Mouse (Mus musculus) gastrocnemius, postnatal 10 days (tissue): Measurements from ENCODE around the gene Cdc27. TPM values are rescaled to one million over a fixed set of nuclear protein-coding genes. Genes with fewer than 3 reads are reported as not detected.
A peak's percentile ranks its signal among the peaks of the same experiment; 100 is the strongest.

Experiments
- DNase-seq: peaks from one replicate; pipeline ENCODE4 v3.0.0; 2021; ENCODE audit warnings: mixed read lengths
- total RNA-seq, 2 experiments: library from RNA; stranded (reverse); gene quantifications; 2 replicates each; pipeline ENCODE4 v1.2.3; 2021

Cdc27 gene
- total RNA-seq, 2 experiments from 2014 or later: 30.4 to 37.5 TPM

DNA sequence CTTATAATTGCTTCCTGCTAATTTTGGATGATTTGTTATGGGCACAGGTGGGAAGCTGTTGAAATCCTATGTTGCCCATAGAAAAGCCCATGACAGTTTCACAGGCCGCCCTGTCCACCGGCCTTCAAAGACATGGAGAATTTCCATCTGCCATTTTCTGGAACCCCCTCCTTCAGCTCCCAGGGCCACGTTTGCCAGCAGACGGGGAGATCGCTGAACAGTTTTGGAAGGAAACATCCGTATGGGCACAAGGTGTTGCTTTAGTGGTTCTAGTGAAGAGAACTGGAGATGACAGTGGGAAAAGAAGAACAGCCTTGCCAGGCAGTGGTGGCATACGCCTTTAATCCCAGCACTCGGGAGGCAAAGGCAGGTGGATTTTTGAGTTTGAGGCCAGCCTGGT lies 68.4 kb downstream of the Cdc27 start:
- no peak for DNase-seq

DNA sequence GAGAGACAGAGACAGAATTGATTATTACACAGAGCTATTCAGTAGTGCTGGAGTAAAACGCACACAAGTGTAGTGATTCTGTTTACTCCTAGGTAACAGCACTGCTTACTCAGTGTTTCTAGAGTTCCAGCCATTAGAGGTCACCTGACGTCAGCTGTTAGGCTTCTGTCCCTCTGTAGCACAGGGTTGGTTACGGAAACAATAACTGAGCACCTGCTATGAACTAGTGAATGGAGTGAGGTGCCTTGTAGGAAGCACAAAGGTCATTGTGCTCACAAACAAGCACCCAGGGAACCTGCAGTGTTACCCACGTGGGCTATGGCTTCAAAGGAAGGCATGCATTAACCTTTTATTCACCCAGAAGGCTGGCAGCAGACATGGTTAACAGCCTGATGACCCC lies 70.9 kb downstream of the Cdc27 start:
- no peak for DNase-seq

DNA sequence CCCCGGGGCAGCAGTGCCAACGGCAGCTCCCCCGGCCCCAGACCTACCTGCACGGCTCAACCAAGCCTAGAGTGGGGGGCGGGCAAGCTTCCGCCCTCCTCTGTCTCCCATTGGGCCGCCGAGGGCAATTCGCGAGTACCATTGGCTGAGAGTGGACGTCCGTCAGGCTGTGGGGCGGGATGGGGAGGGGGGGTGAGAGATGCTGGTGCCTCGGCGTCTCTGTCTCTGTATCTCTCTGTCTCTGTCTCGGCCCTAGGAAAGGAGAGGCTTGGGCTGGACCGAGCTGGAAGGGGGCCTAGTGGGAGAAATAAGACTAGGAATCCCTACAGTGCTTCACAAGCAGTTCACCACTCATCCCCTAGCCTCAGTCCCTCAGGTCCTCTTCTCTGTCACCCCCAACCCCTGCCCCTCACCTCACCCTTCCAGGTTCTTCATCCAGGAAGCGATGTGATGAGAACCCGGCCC lies 81.0 kb downstream of the Cdc27 start:
- peak; percentile 88 for DNase-seq

- peak; percentile 48 for DNase-seq
Measured at GRCm38 (mm10) chr11:104468751-104469268, 81.6 kb downstream of the Cdc27 start, which contains the start of gene Kansl1. Gene Kansl1 (minus strand): TSS chr11:104468861.

DNA sequence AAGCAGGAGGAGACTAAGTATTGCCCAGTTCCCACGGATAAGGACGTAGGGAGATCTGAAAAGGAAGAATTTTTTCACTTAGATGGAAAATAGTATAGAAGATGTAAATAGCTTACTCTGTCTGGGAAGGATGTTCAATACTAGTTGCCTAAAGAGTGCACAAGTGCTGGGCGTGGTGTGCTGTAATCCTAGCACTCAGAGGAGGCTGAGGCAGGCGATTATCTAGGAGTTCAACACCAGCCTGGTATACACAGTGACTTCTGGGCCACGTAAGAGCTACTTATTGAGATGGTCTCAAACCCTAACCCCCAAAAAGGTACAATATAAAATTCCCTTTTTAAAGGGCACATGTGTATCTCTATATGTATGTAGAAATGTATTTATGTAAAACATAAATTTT lies 82.7 kb downstream of the Cdc27 start:
- DNase-seq: no peak

- DNase-seq: peak; percentile 48
Measured at GRCm38 (mm10) chr11:104461551-104461950, 88.9 kb downstream of the Cdc27 start.

DNA sequence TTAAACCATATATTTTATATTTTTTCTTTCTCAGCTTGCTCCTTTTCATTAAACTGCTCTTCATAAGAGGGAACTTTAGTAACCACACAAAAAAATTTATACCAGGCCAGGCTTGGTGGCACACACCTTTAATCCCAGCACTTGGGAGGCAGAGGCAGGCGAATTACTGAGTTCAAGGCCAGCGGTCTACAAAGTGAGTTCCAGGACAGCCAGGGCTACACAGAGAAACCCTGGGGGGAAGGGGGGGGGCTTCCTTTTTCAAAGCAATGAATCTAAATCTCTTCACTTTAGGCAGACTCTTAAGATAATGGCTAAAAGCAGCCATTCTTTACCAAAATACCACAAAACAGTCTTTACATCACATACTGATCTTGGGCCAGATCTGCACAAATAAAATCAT lies 90.7 kb downstream of the Cdc27 start:
- DNase-seq: no peak

DNA sequence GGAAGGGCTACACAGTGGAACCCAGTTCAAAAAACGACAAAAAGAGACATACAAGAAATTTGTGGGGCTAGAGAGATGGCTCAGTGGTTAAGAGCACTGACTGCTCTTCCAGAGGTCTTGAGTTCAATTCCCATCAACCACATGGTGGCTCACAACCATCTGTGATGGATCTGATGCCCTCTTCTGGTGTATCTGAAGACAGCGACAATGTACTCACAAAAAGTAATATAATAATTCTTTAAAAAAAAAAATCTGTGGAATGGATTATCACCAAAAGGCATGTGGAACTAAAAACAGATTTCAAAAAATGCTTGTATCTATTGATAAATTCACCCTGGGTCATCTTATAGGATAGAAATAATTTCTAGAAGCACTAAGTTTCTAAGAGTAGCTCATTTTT lies 91.9 kb downstream of the Cdc27 start:
- no peak for DNase-seq

Other genes with a start within 250 kb of the Cdc27 start
- gene Kansl1, start 81.8 kb downstream of the Cdc27 start, total RNA-seq: 10 to 100 TPM; 22.7 to 28.9 TPM
- gene Myl4, start within 50 bp of the Cdc27 start, total RNA-seq: 10 to 100 TPM; 30.6 to 48.9 TPM
- gene Itgb3, start 57.4 kb upstream of the Cdc27 start, total RNA-seq: 10 to 100 TPM in 1 of 2 experiments, 1 to 10 TPM in 1; 4.7 to 15.9 TPM
- under 1 TPM; 0.02 to 0.07 TPM for gene Gm11639, start 135.1 kb upstream of the Cdc27 start, total RNA-seq